Mouse (Mus musculus) hindbrain, embryonic 12.5 days (tissue): ENCODE data around the gene Smarca2. TPM values are rescaled to one million over a fixed set of nuclear protein-coding genes. Genes with fewer than 3 reads are reported as not detected.

Experiments
- ATAC-seq: fragments of 200-750 bp; cut with Nextera tagmentation; 2 replicates; pipeline ENCODE4 v1.8.0; 2017; ENCODE audit warnings: moderate TSS enrichment; ENCODE audit not compliant: low FRiP score
- H3K27ac ChIP-seq: fragments of 300-500 bp; sonication (generic); 2 replicates; pipeline ENCODE4 v1.5.1; 2016; ENCODE audit warnings: mild to moderate bottlenecking
- H3K27me3 ChIP-seq: fragments of 300-500 bp; sonication (generic); 2 replicates; pipeline ENCODE4 v1.6.1; 2016; ENCODE audit warnings: mild to moderate bottlenecking
- H3K36me3 ChIP-seq: fragments of 300-500 bp; sonication (generic); 2 replicates; pipeline ENCODE4 v1.6.1; 2016; ENCODE audit warnings: mild to moderate bottlenecking
- H3K4me1 ChIP-seq: fragments of 300-500 bp; sonication (generic); 2 replicates; pipeline ENCODE4 v1.6.1; 2016
- H3K4me2 ChIP-seq: fragments of 300-500 bp; sonication (generic); replicated peaks from 2 replicates; pipeline ENCODE4 v1.6.1; 2016; ENCODE audit warnings: mild to moderate bottlenecking
- H3K4me3 ChIP-seq: fragments of 300-500 bp; sonication (generic); 2 replicates; pipeline ENCODE4 v1.5.1; 2016; ENCODE audit warnings: mild to moderate bottlenecking
- H3K9ac ChIP-seq: fragments of 300-500 bp; sonication (generic); 2 replicates; pipeline ENCODE4 v1.6.1; 2016; ENCODE audit warnings: mild to moderate bottlenecking, moderate library complexity
- H3K9me3 ChIP-seq: fragments of 300-500 bp; sonication (generic); replicated peaks from 2 replicates; pipeline ENCODE4 v1.6.1; 2016; ENCODE audit warnings: mild to moderate bottlenecking
- WGBS: fragments of 180-500 bp; shearing (Covaris S2); methylation state at CpG from one replicate; pipeline ENCODE4 v1.1.7; 2016; 5-methylcytosine and 5-hydroxymethylcytosine counted together
- polyA plus RNA-seq: library from polyadenylated mRNA; unstranded; fragments of >200 nt; fragmentation: Nextera tagmentation; extraction: Ambion mirVana; gene quantifications from 2 replicates; pipeline ENCODE4 v1.2.1, GENCODE M21; 2016

The Smarca2 gene
- polyA plus RNA-seq, 1 experiment from 2014 or later: 60.9 TPM

GRCm38 (mm10) chr19:26632228-26632627 is 27.4 kb downstream of the Smarca2 start:
- Histone ChIP-seq H3K4me1 (peaks cover 5% of the 10 kb centered on the region; the same call in 1 of the 2 replicates), H3K27me3 (no peaks in the 10 kb centered on the region), H3K36me3 (no peaks in the 10 kb centered on the region), H3K27ac (no peak overlapping the region), H3K9ac (no peak overlapping the region), H3K4me3 (no peak overlapping the region), H3K4me2 (no peak overlapping the region), H3K9me3 (no peaks in the 10 kb centered on the region)
- ATAC-seq: no peak
- 93% methylated on average over 5 of the region's 5 CpGs for WGBS

GRCm38 (mm10) chr19:26640556-26640955 is 35.7 kb downstream of the Smarca2 start:
- H3K4me1 ChIP-seq: no peaks in the 10 kb centered on the region
- no peak overlapping the region for H3K4me2 ChIP-seq
- no peaks in the 10 kb centered on the region for H3K36me3 ChIP-seq
- no peak overlapping the region for H3K9ac ChIP-seq
- WGBS: 81% methylated on average over 13 of the region's 13 CpGs
- no peak overlapping the region for H3K4me3 ChIP-seq
- H3K27ac ChIP-seq: no peak overlapping the region
- no peaks in the 10 kb centered on the region for H3K9me3 ChIP-seq
- no peak for ATAC-seq
- H3K27me3 ChIP-seq: no peaks in the 10 kb centered on the region

- Histone ChIP-seq H3K36me3 (no peaks in the 10 kb centered on the region), H3K9ac (no peak overlapping the region), H3K9me3 (no peaks in the 10 kb centered on the region), H3K4me2 (no peak overlapping the region), H3K27me3 (no peaks in the 10 kb centered on the region), H3K27ac (no peak overlapping the region), H3K4me1 (no peaks in the 10 kb centered on the region), H3K4me3 (no peak overlapping the region)
- no peak for ATAC-seq
- 79% methylated on average over 10 of the region's 10 CpGs for WGBS
Measured at GRCm38 (mm10) chr19:26641269-26641668, 36.4 kb downstream of the Smarca2 start.

GRCm38 (mm10) chr19:26643011-26643410 is 38.2 kb downstream of the Smarca2 start:
- ATAC-seq: no peak
- Histone ChIP-seq H3K4me1 (no peaks in the 10 kb centered on the region), H3K36me3 (no peaks in the 10 kb centered on the region), H3K4me3 (no peak overlapping the region), H3K9ac (no peak overlapping the region), H3K4me2 (no peak overlapping the region), H3K27me3 (no peaks in the 10 kb centered on the region), H3K27ac (no peak overlapping the region), H3K9me3 (no peaks in the 10 kb centered on the region)
- WGBS: 63% methylated on average over 4 of the region's 4 CpGs

- H3K27me3 ChIP-seq: no peaks in the 10 kb centered on the region
- H3K9ac ChIP-seq: no peak overlapping the region
- H3K4me1 ChIP-seq: no peaks in the 10 kb centered on the region
- no peaks in the 10 kb centered on the region; the same call in 1 of the 2 replicates for H3K36me3 ChIP-seq
- no peaks in the 10 kb centered on the region for H3K9me3 ChIP-seq
- ATAC-seq: no peak
- no peak overlapping the region for H3K4me3 ChIP-seq
- WGBS: 86% methylated on average over 4 of the region's 4 CpGs
- no peak overlapping the region for H3K4me2 ChIP-seq
- H3K27ac ChIP-seq: no peak overlapping the region
Measured at GRCm38 (mm10) chr19:26643936-26644335, 39.1 kb downstream of the Smarca2 start.

- no peaks in the 10 kb centered on the region for H3K27me3 ChIP-seq
- 80% methylated on average over 3 of the region's 3 CpGs for WGBS
- no peaks in the 10 kb centered on the region for H3K4me1 ChIP-seq
- no peak overlapping the region for H3K27ac ChIP-seq
- no peak overlapping the region for H3K4me3 ChIP-seq
- H3K36me3 ChIP-seq: peaks cover 4% of the 10 kb centered on the region; the same call in 1 of the 2 replicates
- ATAC-seq: no peak
- no peak overlapping the region for H3K4me2 ChIP-seq
- H3K9me3 ChIP-seq: no peaks in the 10 kb centered on the region
- H3K9ac ChIP-seq: no peak overlapping the region
Measured at GRCm38 (mm10) chr19:26645016-26645415, 40.2 kb downstream of the Smarca2 start.

GRCm38 (mm10) chr19:26646128-26646527 is 41.3 kb downstream of the Smarca2 start:
- Histone ChIP-seq H3K9me3 (no peaks in the 10 kb centered on the region), H3K27ac (no peak overlapping the region), H3K36me3 (peaks cover 4% of the 10 kb centered on the region; the same call in 1 of the 2 replicates), H3K4me2 (no peak overlapping the region), H3K27me3 (no peaks in the 10 kb centered on the region), H3K4me3 (no peak overlapping the region), H3K4me1 (no peaks in the 10 kb centered on the region), H3K9ac (no peak overlapping the region)
- ATAC-seq: no peak
- WGBS: 54% methylated on average over 2 of the region's 2 CpGs

- 92% methylated on average over 7 of the region's 7 CpGs for WGBS
- Histone ChIP-seq H3K4me2 (no peak overlapping the region), H3K36me3 (peaks cover 4% of the 10 kb centered on the region; the same call in 1 of the 2 replicates), H3K4me3 (no peak overlapping the region), H3K9me3 (no peaks in the 10 kb centered on the region), H3K4me1 (no peaks in the 10 kb centered on the region), H3K27me3 (no peaks in the 10 kb centered on the region), H3K27ac (no peak overlapping the region), H3K9ac (no peak overlapping the region)
- no peak for ATAC-seq
Measured at GRCm38 (mm10) chr19:26650585-26651273, 45.9 kb downstream of the Smarca2 start.

- Histone ChIP-seq H3K27me3 (no peaks in the 10 kb centered on the region), H3K9ac (no peak overlapping the region), H3K4me3 (no peak overlapping the region), H3K36me3 (no peaks in the 10 kb centered on the region), H3K9me3 (no peaks in the 10 kb centered on the region), H3K27ac (no peak overlapping the region), H3K4me2 (no peak overlapping the region), H3K4me1 (no peaks in the 10 kb centered on the region)
- ATAC-seq: no peak
- 82% methylated on average over 7 of the region's 7 CpGs for WGBS
Measured at GRCm38 (mm10) chr19:26658324-26658723, 53.5 kb downstream of the Smarca2 start.

GRCm38 (mm10) chr19:26659976-26660375 is 55.1 kb downstream of the Smarca2 start:
- no peak overlapping the region for H3K27ac ChIP-seq
- no peak overlapping the region for H3K4me2 ChIP-seq
- 81% methylated on average over 5 of the region's 5 CpGs for WGBS
- H3K36me3 ChIP-seq: no peaks in the 10 kb centered on the region
- H3K9ac ChIP-seq: no peak overlapping the region
- no peaks in the 10 kb centered on the region for H3K9me3 ChIP-seq
- ATAC-seq: no peak
- H3K27me3 ChIP-seq: no peaks in the 10 kb centered on the region
- no peak overlapping the region for H3K4me3 ChIP-seq
- no peaks in the 10 kb centered on the region for H3K4me1 ChIP-seq

- Histone ChIP-seq H3K9me3 (no peaks in the 10 kb centered on the region), H3K4me3 (no peak overlapping the region), H3K27ac (no peak overlapping the region), H3K4me1 (no peaks in the 10 kb centered on the region), H3K9ac (no peak overlapping the region), H3K4me2 (no peak overlapping the region), H3K27me3 (no peaks in the 10 kb centered on the region), H3K36me3 (no peaks in the 10 kb centered on the region)
- no peak for ATAC-seq
- WGBS: 90% methylated on average over 3 of the region's 3 CpGs
Measured at GRCm38 (mm10) chr19:26661198-26661597, 56.3 kb downstream of the Smarca2 start.

- H3K4me2 ChIP-seq: no peak overlapping the region
Measured at GRCm38 (mm10) chr19:26666303-26666702, 61.5 kb downstream of the Smarca2 start.

GRCm38 (mm10) chr19:26670089-26670488 is 65.2 kb downstream of the Smarca2 start:
- no peak overlapping the region for H3K27ac ChIP-seq
- WGBS: 93% methylated on average over 6 of the region's 6 CpGs
- H3K4me2 ChIP-seq: no peak overlapping the region
- 0 out of 2 replicates have a peak, but pooled peaks cover 4% of the 10 kb centered on the region for H3K36me3 ChIP-seq
- H3K4me1 ChIP-seq: no peaks in the 10 kb centered on the region
- H3K27me3 ChIP-seq: no peaks in the 10 kb centered on the region
- no peak overlapping the region for H3K9ac ChIP-seq
- H3K9me3 ChIP-seq: no peaks in the 10 kb centered on the region
- no peak overlapping the region for H3K4me3 ChIP-seq
- no peak for ATAC-seq

More at GRCm38 (mm10) chr19:26666303-26666702, 61.5 kb downstream of the Smarca2 start:
- Histone ChIP-seq H3K4me3 (no peak overlapping the region), H3K4me1 (no peaks in the 10 kb centered on the region), H3K36me3 (0 out of 2 replicates have a peak, but pooled peaks cover 4% of the 10 kb centered on the region), H3K27ac (no peak overlapping the region), H3K9me3 (no peaks in the 10 kb centered on the region), H3K9ac (no peak overlapping the region), H3K27me3 (no peaks in the 10 kb centered on the region)
- WGBS: 87% methylated on average over 5 of the region's 5 CpGs
- ATAC-seq: no peak
